Mouse (Mus musculus) embryo, embryonic 9.5 days (tissue): ENCODE results near the gene 4933409G03Rik.
"Not testable (repeated sequence)": the region's sequence is repeated elsewhere in the genome, so short reads cannot be mapped to it uniquely, and the experiment has no call there.

Source experiments
- DNase-seq: peaks from one replicate; pipeline ENCODE4 v3.0.0-alpha.2; 2017; ENCODE audit errors: extremely low spot score

4933409G03Rik gene

DNA sequence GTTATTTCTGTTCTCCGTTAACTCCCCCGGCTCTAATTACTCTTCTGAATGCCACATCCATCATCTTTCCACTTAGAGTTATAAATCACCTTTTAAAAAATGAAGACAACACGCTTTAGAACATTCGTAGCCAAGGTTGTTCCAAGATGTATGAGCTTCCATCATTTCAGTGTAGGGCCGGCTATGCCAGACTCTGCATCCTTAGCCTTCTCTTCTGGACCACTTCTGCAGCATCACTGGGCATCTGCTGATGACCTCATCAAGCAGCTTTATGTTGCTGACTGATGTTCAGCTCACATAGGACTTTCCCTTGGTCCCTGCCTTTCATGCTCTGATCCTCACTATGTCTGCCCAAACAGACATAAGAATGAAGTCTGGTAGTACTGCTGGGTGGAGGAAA lies at the start of gene 4933409G03Rik:
Gene 4933409G03Rik, plus strand, starts transcription at position 301 of the 400 bp plus-strand sequence.
- no peak for DNase-seq

DNA sequence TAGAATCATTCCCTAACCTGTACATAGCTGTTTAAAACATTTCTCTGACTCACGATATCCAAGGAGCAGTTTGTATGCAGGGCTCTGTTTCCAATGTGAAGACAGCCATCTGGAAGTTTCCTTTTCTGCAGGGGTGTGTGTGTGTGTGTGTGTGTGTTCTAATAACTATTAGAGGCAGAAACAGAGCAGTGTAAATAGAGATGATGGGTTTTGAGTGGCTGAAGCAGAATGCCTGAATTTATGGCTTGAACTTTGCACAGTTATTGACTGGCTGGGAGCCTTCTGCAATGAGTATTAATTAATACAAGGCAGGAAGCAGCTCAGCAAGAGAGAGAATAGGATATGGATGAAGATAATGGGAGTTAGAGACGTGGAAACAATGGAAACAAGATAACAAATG lies 38.0 kb upstream of the 4933409G03Rik start:
- DNase-seq = no peak

DNA sequence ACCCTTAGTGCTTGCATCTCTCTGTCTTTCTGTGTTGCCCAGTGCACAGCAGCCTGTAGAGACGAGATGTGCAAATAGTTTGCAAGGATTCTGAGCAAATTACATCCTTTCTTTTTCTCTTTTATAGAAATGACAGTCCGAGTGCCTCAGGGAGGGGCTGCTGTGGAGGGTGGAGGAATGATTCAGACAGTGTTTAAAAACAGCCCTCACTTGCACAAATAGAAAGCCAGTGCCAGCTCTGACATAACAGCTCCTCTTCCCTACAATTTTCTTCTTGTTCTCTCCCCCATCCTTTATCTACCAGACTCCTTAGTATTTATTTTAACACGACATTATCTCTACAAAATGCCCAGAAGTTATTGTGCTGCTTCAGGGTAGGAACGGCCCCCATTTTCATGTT lies 21.4 kb upstream of the 4933409G03Rik start:
- no peak for DNase-seq

DNA sequence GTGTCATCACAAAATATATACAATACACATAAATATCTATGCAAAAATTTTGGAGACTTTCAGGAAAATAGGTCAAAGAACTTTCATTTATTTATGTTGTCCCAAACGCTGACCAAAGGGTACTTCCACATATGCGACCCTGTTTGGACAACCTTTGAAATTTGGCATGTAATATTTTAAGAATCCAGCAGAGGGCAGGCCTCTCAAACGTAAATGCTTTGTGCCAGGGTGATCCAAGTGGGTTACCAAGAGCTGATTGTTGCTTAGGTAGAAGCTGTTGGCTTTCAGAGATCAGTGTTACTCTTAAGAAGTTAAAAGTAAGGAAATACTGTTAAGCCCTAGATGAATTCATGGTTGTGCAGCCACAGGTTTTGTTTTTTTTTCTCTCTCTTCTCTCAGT lies 18.9 kb upstream of the 4933409G03Rik start:
- peak; percentile 70 for DNase-seq

DNA sequence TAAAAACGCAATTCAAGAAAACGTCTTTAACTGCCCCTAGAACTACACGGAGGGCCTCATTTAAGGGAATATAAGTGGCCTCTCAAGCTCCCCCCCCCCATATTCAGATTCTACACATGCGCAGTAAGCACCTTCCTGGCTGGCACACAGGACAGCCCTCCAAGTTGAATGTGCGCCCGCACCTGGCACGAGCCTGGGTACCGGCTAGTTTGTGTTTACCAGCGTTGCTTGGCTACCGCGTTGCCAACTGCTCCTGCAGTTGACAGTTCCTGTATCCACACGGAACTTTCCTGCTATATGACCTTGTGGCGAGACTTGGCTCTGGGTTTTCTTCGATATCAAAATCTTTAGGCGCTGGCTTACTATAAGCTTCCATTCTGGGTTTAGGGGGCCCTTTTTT lies 13.9 kb upstream of the 4933409G03Rik start:
- no peak for DNase-seq

DNA sequence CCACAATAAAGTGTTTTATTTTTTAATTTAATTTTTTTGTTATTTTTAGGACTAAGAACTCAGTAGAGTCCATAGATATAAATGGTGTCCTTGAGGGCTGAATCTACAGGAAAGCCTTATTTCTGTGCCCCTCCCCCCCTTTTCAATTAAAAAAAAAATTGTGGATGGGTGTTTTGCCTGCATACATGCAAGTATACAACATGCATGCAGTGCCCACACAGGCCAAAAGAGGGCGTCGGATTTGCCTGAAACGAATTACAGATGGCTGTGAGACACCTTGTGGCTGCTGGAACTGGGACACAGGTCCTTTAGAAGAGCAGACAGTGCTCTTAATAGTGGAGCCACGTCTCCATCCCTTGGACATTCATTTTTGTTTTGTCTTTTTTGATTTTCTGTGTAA lies 9.9 kb upstream of the 4933409G03Rik start:
- DNase-seq = no peak

DNA sequence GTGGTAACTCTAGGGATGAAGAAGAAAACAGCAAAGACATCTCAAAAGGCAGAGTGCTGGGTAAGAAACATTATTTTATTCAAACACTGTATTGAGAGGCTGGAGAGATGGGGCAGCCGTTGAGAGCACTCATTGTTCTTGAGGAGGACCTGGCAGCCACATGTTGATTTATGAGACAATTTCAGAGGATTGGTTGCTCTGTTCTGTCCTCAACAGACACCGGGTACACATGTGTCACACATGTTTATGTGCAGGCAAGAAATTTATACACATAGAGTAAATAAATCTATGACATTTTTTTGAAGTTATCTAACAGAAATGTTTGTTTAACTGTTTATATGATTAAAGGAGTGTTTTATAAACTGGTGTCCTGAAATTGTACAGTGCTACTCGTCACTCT lies 10.6 kb downstream of the 4933409G03Rik start:
- DNase-seq = no peak

DNA sequence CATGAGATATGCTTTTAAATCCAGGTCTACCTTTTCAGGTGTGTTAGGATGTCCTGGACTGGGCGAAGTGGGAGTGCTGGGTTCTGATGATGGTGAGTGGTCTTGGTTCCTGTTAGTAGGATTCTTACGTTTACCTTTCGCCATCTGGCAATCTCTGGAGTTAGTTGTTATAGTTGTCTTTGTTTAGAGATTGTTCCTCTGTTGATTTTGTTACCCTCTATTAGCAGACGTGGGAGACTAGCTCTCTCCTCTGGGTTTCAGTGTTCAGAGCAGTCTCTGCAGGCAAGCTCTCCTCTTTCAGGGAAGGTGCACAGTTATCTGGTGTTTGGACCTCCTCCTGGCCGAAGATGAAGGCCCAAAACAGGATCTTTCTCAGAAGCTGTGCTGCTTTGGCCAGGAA lies 74.0 kb downstream of the 4933409G03Rik start, which contains the start of gene 4932414N04Rik:
Gene 4932414N04Rik, plus strand, starts transcription at position 301 of the 400 bp plus-strand sequence.
- not testable (repeated sequence) for DNase-seq
